Mouse (Mus musculus): ENCODE measurements around the gene B3gnt6. TPM values are rescaled to one million over a fixed set of nuclear protein-coding genes. Genes with fewer than 3 reads are reported as not detected.

Gene B3gnt6
- total RNA-seq, 2 experiments from 2014 or later, result not detected

- DNase-seq, result peak; percentile 74
- H3K27ac ChIP-seq, result no peak overlapping the region
- no peak overlapping the region for H3K4me3 ChIP-seq
- intact Hi-C loops (cut with DNase I), result loop anchor here (5.0 kb wide), 2 partner anchors 37 to 187 kb away; no protein-coding TSS in a partner anchor
- TF ChIP-seq CTCF (IDR thresholded peaks at IDR 0.05), result peak; percentile 76
These were observed 43.6 kb downstream of the B3gnt6 start for GRCm38 (mm10) chr7:98155546-98156279.

GRCm38 (mm10) chr7:98153892-98154291 is 45.4 kb downstream of the B3gnt6 start:
- intact Hi-C loops (cut with DNase I), result no loop called here
- Histone ChIP-seq H3K4me3 (no peak overlapping the region), H3K27ac (no peak overlapping the region)
- TF ChIP-seq CTCF (IDR thresholded peaks at IDR 0.05), result no peak
- no peak for DNase-seq

GRCm38 (mm10) chr7:98153345-98153744 is 45.9 kb downstream of the B3gnt6 start:
- DNase-seq, result no peak
- peak; percentile 27 for TF ChIP-seq CTCF (IDR thresholded peaks at IDR 0.05)
- intact Hi-C loops (cut with DNase I), result no loop called here
- no peak overlapping the region for H3K4me3 ChIP-seq
- no peak overlapping the region for H3K27ac ChIP-seq

- DNase-seq, result peak; percentile 51
- H3K4me3 ChIP-seq, result no peak overlapping the region
- no peak for TF ChIP-seq CTCF (IDR thresholded peaks at IDR 0.05)
- H3K27ac ChIP-seq, result no peak overlapping the region
- intact Hi-C loops (cut with DNase I), result no loop called here
These were observed 46.9 kb downstream of the B3gnt6 start for GRCm38 (mm10) chr7:98152400-98152799.

GRCm38 (mm10) chr7:98150525-98150924 is 48.8 kb downstream of the B3gnt6 start:
- Histone ChIP-seq H3K27ac (no peak overlapping the region), H3K4me3 (no peak overlapping the region)
- intact Hi-C loops (cut with DNase I), result no loop called here
- no peak for DNase-seq
- peak; percentile 26; the same call in 1 of the 2 replicates for TF ChIP-seq CTCF (IDR thresholded peaks at IDR 0.05)

GRCm38 (mm10) chr7:98149802-98150201 is 49.5 kb downstream of the B3gnt6 start:
- DNase-seq, result no peak
- intact Hi-C loops (cut with DNase I), result no loop called here
- Histone ChIP-seq H3K4me3 (no peak overlapping the region), H3K27ac (no peak overlapping the region)
- no peak for TF ChIP-seq CTCF (IDR thresholded peaks at IDR 0.05)

GRCm38 (mm10) chr7:98148721-98149407 is 50.4 kb downstream of the B3gnt6 start:
- no peak overlapping the region for H3K27ac ChIP-seq
- TF ChIP-seq CTCF (IDR thresholded peaks at IDR 0.05), result no peak
- intact Hi-C loops (cut with DNase I), result no loop called here
- no peak overlapping the region for H3K4me3 ChIP-seq
- DNase-seq, result no peak

GRCm38 (mm10) chr7:98147766-98148165 is 51.5 kb downstream of the B3gnt6 start:
- DNase-seq, result no peak
- TF ChIP-seq CTCF (IDR thresholded peaks at IDR 0.05), result no peak
- intact Hi-C loops (cut with DNase I), result no loop called here
- no peak overlapping the region for H3K27ac ChIP-seq
- H3K4me3 ChIP-seq, result no peak overlapping the region

- Histone ChIP-seq H3K4me3 (no peak overlapping the region), H3K27ac (no peak overlapping the region)
- intact Hi-C loops (cut with DNase I), result no loop called here
- DNase-seq, result no peak
- no peak for TF ChIP-seq CTCF (IDR thresholded peaks at IDR 0.05)
These were observed 52.8 kb downstream of the B3gnt6 start for GRCm38 (mm10) chr7:98146447-98146845.

- intact Hi-C loops (cut with DNase I), result no loop called here
- no peak for DNase-seq
- no peak overlapping the region for H3K27ac ChIP-seq
- no peak for TF ChIP-seq CTCF (IDR thresholded peaks at IDR 0.05)
- H3K4me3 ChIP-seq, result no peak overlapping the region
These were observed 53.3 kb downstream of the B3gnt6 start for GRCm38 (mm10) chr7:98145842-98146446.

GRCm38 (mm10) chr7:98145402-98145801 is 53.9 kb downstream of the B3gnt6 start, which contains the start of gene Omp:
TSS of gene Omp (minus strand) at chr7:98145502.
- TF ChIP-seq CTCF (IDR thresholded peaks at IDR 0.05), result no peak
- intact Hi-C loops (cut with DNase I), result no loop called here
- DNase-seq, result no peak
- Histone ChIP-seq H3K4me3 (no peak within 1 kb of the TSS), H3K27ac (no peak within 1 kb of the TSS)

- intact Hi-C loops (cut with DNase I), result no loop called here
- DNase-seq, result no peak
- H3K27ac ChIP-seq, result no peak overlapping the region
- no peak overlapping the region for H3K4me3 ChIP-seq
- no peak for TF ChIP-seq CTCF (IDR thresholded peaks at IDR 0.05)
These were observed 56.6 kb downstream of the B3gnt6 start for GRCm38 (mm10) chr7:98142648-98143047.

Other genes with a start within 250 kb of the B3gnt6 start
- gene Myo7a, start 80.0 kb downstream of the B3gnt6 start, total RNA-seq (2021), result 1 to 10 TPM; 1.4 to 3.0 TPM
- gene Omp, start 54.0 kb downstream of the B3gnt6 start, total RNA-seq (2021), result under 1 TPM in 1 of 2 experiments, not detected in 1; 0.17 TPM
- 1 to 10 TPM; 1.3 to 2.3 TPM for gene Capn5, start 21.2 kb downstream of the B3gnt6 start, total RNA-seq (2021)
- 1 to 10 TPM; 4.0 to 5.3 TPM for gene Acer3, start 121.7 kb upstream of the B3gnt6 start, total RNA-seq (2021)
- 1 to 10 TPM; 1.1 to 2.2 TPM for gene Tsku, start 161.8 kb upstream of the B3gnt6 start, total RNA-seq (2021)
- under 1 TPM in 1 of 2 experiments, not detected in 1; 0.25 TPM for gene Gucy2d, start 240.9 kb upstream of the B3gnt6 start, total RNA-seq (2021)

All from gastrocnemius, adult 2 months (tissue).